Mouse (Mus musculus): ENCODE measurements around the gene Gm20837. TPM values are rescaled to one million over a fixed set of nuclear protein-coding genes. Genes with fewer than 3 reads are reported as not detected.

Gene Gm20837
- polyA plus RNA-seq (2012; ENCODE audit: low replicate concordance) = not detected in 2 replicates

DNA sequence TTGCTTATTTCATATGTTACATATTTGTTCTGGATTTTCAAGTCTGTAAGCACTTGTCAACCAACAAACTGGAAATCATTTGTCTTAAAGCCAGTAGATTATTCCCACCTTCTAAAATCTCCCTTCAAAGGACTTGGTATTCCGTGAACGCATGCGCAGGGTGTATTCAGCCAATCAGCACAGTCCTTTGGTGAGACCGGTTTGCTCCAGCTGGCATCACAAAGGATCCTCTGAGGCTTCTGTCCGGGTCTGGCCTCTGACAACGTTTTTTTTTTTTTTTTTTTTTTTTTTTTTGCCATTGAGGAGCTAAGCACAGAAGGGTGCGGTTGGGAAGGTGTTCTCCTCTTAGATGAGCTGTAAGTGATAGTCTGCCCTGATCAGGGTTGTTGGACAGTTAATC lies at the start of gene Gm20837:
TSS of gene Gm20837 (plus strand) at position 301 of the 400 bp plus-strand sequence.

Measured in hematopoietic multipotent progenitor cell, adult 10-12 weeks (in vitro differentiated cells).